Mouse (Mus musculus) testis, adult 2 months (tissue): ENCODE results near the gene Gcc2. TPM values are rescaled to one million over a fixed set of nuclear protein-coding genes. Genes with fewer than 3 reads are reported as not detected.

ENCODE experiments used
- H3K27ac ChIP-seq: fragments of 200-500 bp; 2 replicates; pipeline ENCODE4 v1.5.1; 2012; ENCODE audit warnings: low read depth, low read length; ENCODE audit not compliant: control insufficient read depth, insufficient read depth
- H3K27me3 ChIP-seq: fragments of 200-500 bp; 2 replicates; pipeline ENCODE4 v1.6.1; 2012; ENCODE audit warnings: mild to moderate bottlenecking, low read length, moderate library complexity; ENCODE audit not compliant: control insufficient read depth, insufficient read depth
- H3K36me3 ChIP-seq: fragments of 200-500 bp; 2 replicates; pipeline ENCODE4 v1.6.1; 2012; ENCODE audit warnings: mild to moderate bottlenecking, low read length; ENCODE audit not compliant: control insufficient read depth, insufficient read depth
- H3K4me1 ChIP-seq: fragments of 200-500 bp; 2 replicates; pipeline ENCODE4 v1.6.1; 2012; ENCODE audit warnings: low read length; ENCODE audit not compliant: control insufficient read depth, insufficient read depth
- H3K4me3 ChIP-seq: fragments of 200-500 bp; 2 replicates; pipeline ENCODE4 v1.5.1; 2012; ENCODE audit warnings: low read depth, mild to moderate bottlenecking, low read length, moderate library complexity, mixed read lengths; ENCODE audit not compliant: control insufficient read depth
- CTCF ChIP-seq: fragments of 200-500 bp; IDR thresholded peaks from 2 replicates; pipeline ENCODE4 v1.5.1; 2012; ENCODE audit warnings: low read depth, mild to moderate bottlenecking, inconsistent platforms, low read length, moderate library complexity; ENCODE audit not compliant: control insufficient read depth, insufficient read depth, insufficient replicate concordance
- POLR2A ChIP-seq: fragments of 200-500 bp; IDR thresholded peaks from 2 replicates; pipeline ENCODE4 v1.6.1; 2012; ENCODE audit warnings: low read depth, mild to moderate bottlenecking, inconsistent platforms, low read length, moderate library complexity; ENCODE audit not compliant: control insufficient read depth
- polyA plus RNA-seq: library from polyadenylated mRNA; depleted of rRNA; stranded (reverse); fragments of >200 nt; gene quantifications from 2 replicates; pipeline ENCODE4 v1.2.3, GENCODE M21; 2012; rRNA removed

Gene Gcc2
- polyA plus RNA-seq, 1 experiment, result 17.3 TPM

GRCm38 (mm10) chr10:58352364-58352763, 97.1 kb downstream of the Gcc2 start:
- no peaks in the 10 kb centered on the region for H3K27me3 ChIP-seq
- TF ChIP-seq CTCF, result no peak
- TF ChIP-seq POLR2A, result no peak
- H3K27ac ChIP-seq, result no peak overlapping the region
- H3K36me3 ChIP-seq, result no peaks in the 10 kb centered on the region
- no peaks in the 10 kb centered on the region for H3K4me1 ChIP-seq
- no peak overlapping the region for H3K4me3 ChIP-seq

GRCm38 (mm10) chr10:58354561-58354960, 99.3 kb downstream of the Gcc2 start:
- no peak for TF ChIP-seq CTCF
- no peak for TF ChIP-seq POLR2A
- Histone ChIP-seq H3K36me3 (no peaks in the 10 kb centered on the region), H3K27me3 (no peaks in the 10 kb centered on the region), H3K4me3 (no peak overlapping the region), H3K4me1 (no peaks in the 10 kb centered on the region), H3K27ac (no peak overlapping the region)

Other genes with a start within 250 kb of the Gcc2 start
- 3.1 and 4.6 TPM in 2 replicates for gene AW822073, start 30.6 kb upstream of the Gcc2 start, polyA plus RNA-seq
- gene Duxf3, start 22.8 kb upstream of the Gcc2 start, polyA plus RNA-seq, result 4.0 and 4.8 TPM in 2 replicates
- 0.20 and 0.29 TPM in 2 replicates for gene Gm4981, start 18.8 kb upstream of the Gcc2 start, polyA plus RNA-seq
- gene Lims1, start 68.0 kb downstream of the Gcc2 start, polyA plus RNA-seq, result 10.2 and 12.7 TPM in 2 replicates
- gene Ranbp2, start 191.4 kb downstream of the Gcc2 start, polyA plus RNA-seq, result 5.1 and 6.8 TPM in 2 replicates
- gene Ccdc138, start 242.5 kb downstream of the Gcc2 start, polyA plus RNA-seq, result 6.7 and 7.6 TPM in 2 replicates